Mouse (Mus musculus) lung, adult 2 months (tissue): ENCODE measurements around the gene Tead1. TPM values are rescaled to one million over a fixed set of nuclear protein-coding genes. Genes with fewer than 3 reads are reported as not detected.

Experiments used
- DNase-seq: peaks from one replicate; pipeline ENCODE4 v3.0.0; 2022
- H3K4me1 ChIP-seq: fragments of 200-500 bp; 2 replicates; pipeline ENCODE4 v1.6.1; 2011; ENCODE audit warnings: low read length; ENCODE audit not compliant: control insufficient read depth, insufficient read depth
- H3K4me3 ChIP-seq: fragments of 200-500 bp; replicated peaks from 2 replicates; pipeline ENCODE3; 2011; ENCODE audit warnings: low read depth, mild to moderate bottlenecking, control low read depth, low read length; ENCODE audit errors: extremely low read depth
- CTCF ChIP-seq: fragments of 200-500 bp; IDR thresholded peaks from 2 replicates; pipeline ENCODE4 v1.5.1; 2011; ENCODE audit warnings: mild to moderate bottlenecking, low read length, control low read depth; ENCODE audit not compliant: insufficient read depth
- POLR2A ChIP-seq: fragments of 200-500 bp; IDR thresholded peaks from 2 replicates; pipeline ENCODE4 v1.6.1; 2011; ENCODE audit warnings: low read depth, mild to moderate bottlenecking, control low read depth, low read length, borderline replicate concordance; ENCODE audit errors: extremely low read depth
- WGBS: fragments of 180-500 bp; shearing (Covaris S2); methylation state at CpG from one replicate; pipeline ENCODE4 v1.1.7; 2018; 5-methylcytosine and 5-hydroxymethylcytosine counted together
- polyA plus RNA-seq: library from polyadenylated mRNA; depleted of rRNA; stranded (reverse); fragments of >200 nt; gene quantifications from 2 replicates; pipeline ENCODE4 v1.2.3, GENCODE M21; 2012

Gene Tead1
- polyA plus RNA-seq, 1 experiment = 45.9 TPM

DNA sequence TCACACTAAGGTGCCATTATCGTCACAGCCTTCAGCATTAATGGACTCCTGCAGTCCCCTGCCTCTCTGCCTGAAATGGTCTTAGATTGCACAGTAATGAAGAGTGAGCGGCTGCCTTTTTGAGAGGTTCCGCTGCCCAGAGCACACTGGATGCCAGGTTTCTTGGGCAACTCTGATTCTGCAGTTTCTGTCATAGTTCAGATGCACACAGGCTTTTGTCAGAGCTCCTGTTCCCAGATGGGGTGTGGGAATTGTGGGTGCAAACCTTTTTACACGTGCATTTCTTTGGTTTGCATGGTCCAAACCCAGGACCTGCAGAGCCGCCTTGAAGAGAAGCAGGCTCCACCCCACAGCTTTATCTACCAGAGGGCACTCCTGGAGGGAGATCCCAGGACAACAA lies 19.3 kb upstream of the Tead1 start:
- 60% methylated on average over 5 of the region's 5 CpGs for WGBS
- no peak for DNase-seq
- TF ChIP-seq CTCF (no peak), POLR2A (no peak)
- Histone ChIP-seq H3K4me3 (no peak overlapping the region), H3K4me1 (peaks cover 13% of the 10 kb centered on the region)

DNA sequence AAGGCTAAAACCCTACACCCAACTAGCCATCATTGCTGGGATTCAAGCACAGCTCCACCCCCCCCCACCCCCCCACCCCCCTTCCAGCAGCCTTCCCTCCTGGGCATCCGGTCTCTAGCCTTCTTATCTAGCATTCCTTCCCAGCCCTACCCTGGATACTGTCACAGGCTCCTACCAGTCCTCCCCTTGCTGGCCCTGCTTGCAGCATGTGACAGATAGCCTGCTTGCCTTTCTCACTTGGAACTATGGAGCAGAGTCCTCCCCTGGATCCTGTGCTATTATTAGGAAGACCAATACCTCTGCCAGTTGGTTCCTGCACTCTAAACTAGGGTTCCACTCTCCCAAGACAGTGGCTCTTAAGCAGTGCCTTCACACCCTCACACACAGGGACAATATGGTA lies 18.8 kb upstream of the Tead1 start:
- Histone ChIP-seq H3K4me3 (no peak overlapping the region), H3K4me1 (peaks cover 13% of the 10 kb centered on the region)
- TF ChIP-seq POLR2A = no peak
- no peak for TF ChIP-seq CTCF
- DNase-seq = no peak
- 31% methylated on average over 1 of the region's 1 CpGs for WGBS

DNA sequence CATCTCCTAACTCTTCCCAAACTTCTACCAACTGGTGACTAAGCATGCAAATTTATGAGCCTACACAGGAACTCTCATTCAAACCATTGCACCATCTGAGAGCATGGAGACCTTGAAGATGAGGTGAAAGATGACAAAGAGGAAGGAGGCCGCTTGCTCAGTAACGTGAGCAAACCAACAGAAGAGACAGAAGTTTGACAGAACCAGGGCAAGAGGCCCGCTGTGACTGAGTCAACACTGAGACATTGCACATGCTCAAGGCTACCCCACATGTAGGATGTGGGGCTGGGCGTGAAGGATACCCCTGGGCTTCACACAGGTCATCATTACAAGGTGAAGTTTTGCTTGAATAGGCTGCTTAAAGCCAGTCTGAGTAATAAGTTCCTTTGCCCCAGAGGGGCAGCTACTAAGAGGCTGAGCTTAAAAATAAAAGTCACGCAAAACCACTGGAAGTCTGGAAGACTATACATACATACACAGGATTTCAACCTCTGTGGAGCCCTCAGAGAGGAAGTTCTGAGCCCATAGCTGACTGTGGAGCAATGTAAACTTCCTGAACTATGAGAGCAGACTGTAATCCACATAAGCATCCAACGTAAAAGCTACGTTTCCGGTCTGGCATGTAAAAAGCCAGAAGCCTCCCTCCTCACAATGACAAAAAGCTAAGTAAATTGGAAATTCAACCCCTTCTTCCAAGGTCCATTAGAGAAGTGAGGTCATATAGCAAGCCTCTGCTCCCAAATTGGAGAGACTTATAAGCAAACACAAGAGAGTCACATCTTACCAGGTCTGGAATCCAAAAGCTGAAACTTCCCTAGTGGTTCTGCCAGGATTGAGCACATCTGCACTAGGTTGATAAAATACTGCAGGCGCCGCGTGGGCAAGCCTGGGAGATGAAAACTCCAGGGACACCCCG lies 16.5 kb upstream of the Tead1 start:
- DNase-seq = no peak
- Histone ChIP-seq H3K4me3 (no peak overlapping the region), H3K4me1 (peaks cover 5% of the 10 kb centered on the region; the same call in 1 of the 2 replicates)
- 34% methylated on average over 12 of the region's 12 CpGs for WGBS
- TF ChIP-seq CTCF (no peak), POLR2A (no peak)

DNA sequence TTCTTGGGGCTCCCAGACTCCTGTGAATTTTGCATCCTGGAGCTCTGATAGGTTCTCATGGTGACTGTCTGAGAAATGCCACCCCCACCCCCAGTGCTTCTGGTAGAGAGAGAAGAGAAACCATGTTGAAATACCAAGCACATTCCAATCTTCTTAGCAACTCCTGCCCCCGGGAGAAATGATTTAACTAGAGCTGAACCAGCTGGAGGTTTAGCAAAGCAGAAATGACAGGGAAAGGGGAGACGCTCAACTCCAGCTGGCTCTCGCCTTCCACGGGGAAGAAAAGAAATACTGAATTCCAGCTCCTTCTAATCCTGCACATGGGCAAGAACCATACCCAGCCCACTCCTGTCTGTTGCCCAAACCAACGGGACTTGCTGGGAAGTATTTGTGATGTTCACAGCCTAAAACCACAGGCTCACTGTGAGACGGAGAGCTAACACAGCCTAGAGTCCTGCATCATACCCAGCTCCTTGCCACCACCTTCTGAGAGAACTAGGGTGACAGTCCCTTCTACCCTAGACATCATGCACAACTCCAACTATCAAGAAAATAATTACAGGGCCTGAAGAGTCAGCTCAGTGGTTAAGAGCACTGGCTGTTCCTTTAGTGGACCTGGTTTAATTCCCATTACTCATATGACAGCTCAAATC lies 15.7 kb upstream of the Tead1 start:
- no peak overlapping the region for H3K4me3 ChIP-seq
- WGBS = 41% methylated on average over 6 of the region's 6 CpGs

GRCm38 (mm10) chr7:112669993-112670392 lies 9.1 kb upstream of the Tead1 start:
- DNase-seq = no peak
- H3K4me3 ChIP-seq = no peak overlapping the region
- WGBS = 84% methylated on average over 2 of the region's 2 CpGs
- no peaks in the 10 kb centered on the region for H3K4me1 ChIP-seq
- TF ChIP-seq POLR2A (no peak), CTCF (no peak)

More for the DNA sequence above, 15.7 kb upstream of the Tead1 start:
- TF ChIP-seq CTCF (no peak), POLR2A (no peak)
- H3K4me1 ChIP-seq = peaks cover 5% of the 10 kb centered on the region; the same call in 1 of the 2 replicates
- peak; percentile 39 for DNase-seq

DNA sequence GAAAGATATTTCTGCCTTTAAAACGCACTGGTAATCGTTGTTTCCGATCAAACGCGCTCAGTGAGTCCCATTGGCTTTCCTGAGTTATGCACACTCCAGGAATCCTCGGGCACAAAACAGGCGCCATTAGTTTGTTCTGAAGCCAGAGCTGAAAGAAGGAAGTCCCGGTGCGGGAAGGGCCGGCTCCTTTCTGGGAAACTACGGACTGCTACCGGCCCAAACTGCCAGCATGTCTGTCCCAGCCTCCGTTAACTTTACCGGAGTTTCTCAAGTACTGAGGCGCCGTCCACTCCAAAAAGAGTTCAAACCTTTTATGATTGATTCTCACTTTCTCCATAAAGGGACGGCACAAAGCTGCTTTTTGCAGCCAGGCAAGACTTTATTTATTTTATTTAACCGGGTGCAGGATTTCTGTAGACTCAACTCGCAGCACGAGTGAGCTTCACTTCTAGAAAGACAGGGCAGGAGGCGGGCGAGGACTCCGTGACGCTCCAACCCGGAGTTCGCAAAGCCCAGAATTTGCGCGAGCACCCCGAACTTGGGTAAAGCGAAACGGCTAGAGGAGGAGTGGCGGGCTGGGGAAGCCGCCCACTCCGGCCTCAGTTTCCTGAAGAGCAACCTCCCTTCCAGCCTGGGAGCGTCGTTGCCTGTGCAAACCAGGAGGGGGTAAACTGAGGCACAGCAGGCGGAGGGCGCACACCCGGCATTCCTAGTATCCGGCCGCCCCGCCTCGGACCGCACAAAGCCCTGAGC lies 524 bp upstream of the Tead1 start:
- H3K4me1 ChIP-seq = peaks cover 2% of the 10 kb centered on the region; the same call in 1 of the 2 replicates
- no peak for TF ChIP-seq CTCF
- peak; percentile 5; the same call in 1 of the 2 replicates for TF ChIP-seq POLR2A
- WGBS = 2% methylated on average over 43 of the region's 44 CpGs
- peak; percentile 65 for DNase-seq
- H3K4me3 ChIP-seq = peak overlapping the region; percentile 74

- Histone ChIP-seq H3K4me1 (peaks cover 2% of the 10 kb centered on the region; the same call in 1 of the 2 replicates), H3K4me3 (peak overlapping the region; percentile 74)
- TF ChIP-seq CTCF = no peak
- 0 out of 2 replicates have a peak, but pooled peaks have one; percentile 14 for TF ChIP-seq POLR2A
- peak; percentile 79 for DNase-seq
- WGBS = 1% methylated on average over 95 of the region's 95 CpGs
These were observed 561 bp downstream of the Tead1 start for GRCm38 (mm10) chr7:112679513-112680245.

- TF ChIP-seq CTCF (no peak), POLR2A (no peak)
- Histone ChIP-seq H3K4me3 (peak overlapping the region; percentile 57), H3K4me1 (peaks cover 5% of the 10 kb centered on the region)
- DNase-seq = peak; percentile 59
- WGBS = 17% methylated on average over 22 of the region's 22 CpGs
These were observed 1.6 kb downstream of the Tead1 start for GRCm38 (mm10) chr7:112680498-112681251.
